12 mouse cellular contexts compared by ENCODE assay signal in genomic region chr14:45492038-45492437, GRCm38 (mm10). TPM values are rescaled to one million over a fixed set of nuclear protein-coding genes. Genes with fewer than 3 reads are reported as not detected.
DNase-seq lines count a peak whose midpoint lies in the region; TF ChIP-seq lines count a peak whose summit lies in the region.
"Had no signal": no experiment of that assay in that cellular context is flagged by ENCODE, and none has a peak within 500 bp of the region (broad histone marks: within the 10 kb centered on the region; RNA-seq: fewer than 3 reads in every experiment).

No protein-coding gene starts in this region.

- H3K79me2 ChIP-seq in C2C12 (ENCODE audit: control insufficient read depth, insufficient read depth) = peaks cover 85% of the 10 kb centered on the region

- WGBS in forebrain, embryonic 10.5 days = 98% methylated on average over 4 of the region's 4 CpGs

- no peak overlapping the region for H3K4me3 ChIP-seq in C2C12 (ENCODE audit: insufficient read depth, poor library complexity, severe bottlenecking)
- no peak overlapping the region for H3K4me3 ChIP-seq in forebrain, embryonic 10.5 days
- H3K4me3 ChIP-seq: limb, embryonic 12.5 days; megakaryocyte, embryonic 14.5 days; neural tube, embryonic 12.5 days had no signal

- DNase-seq in heart, adult 8-10 months (ENCODE audit: low spot score) = peak; percentile 46
- no peak for DNase-seq in heart, postnatal 14 days
- DNase-seq in fibroblast of lung, adult 2 months (ENCODE audit: low read depth) = peak; percentile 71
- peak; percentile 52 for DNase-seq in lung, postnatal 10 days
- no peak for DNase-seq in left cerebral cortex, postnatal 36 days (ENCODE audit: low spot score in 2 of 2)
- DNase-seq in forebrain, embryonic 10.5 days (ENCODE audit: extremely low spot score, low spot score) = no peak
- DNase-seq in urinary bladder, adult 2 months (ENCODE audit: low spot score) = no peak

- TF ChIP-seq CTCF in C2C12 (IDR thresholded peaks at IDR 0.05; ENCODE audit: control insufficient read depth, insufficient read depth, insufficient read length) = no peak

- intact Hi-C loops in heart, postnatal 14 days (cut with DNase I) = loop anchor here (5.0 kb wide), 1 partner anchor 40 kb away; the partner anchor contains the start of gene Fermt2
- intact Hi-C loops in left cerebral cortex, postnatal 36 days (cut with DNase I) = no loop called here

- no peaks in the 10 kb centered on the region for H3K4me1 ChIP-seq in forebrain, embryonic 10.5 days
- H3K4me1 ChIP-seq: limb, embryonic 12.5 days; megakaryocyte, embryonic 14.5 days; neural tube, embryonic 12.5 days had no signal

- no peak overlapping the region for H3ac ChIP-seq in C2C12 (ENCODE audit: control insufficient read depth, insufficient read length, low read depth)

- H3K79me3 ChIP-seq in C2C12 (ENCODE audit: low read depth) = peaks cover 49% of the 10 kb centered on the region

- peaks cover 14% of the 10 kb centered on the region for H3K36me3 ChIP-seq in C2C12 (ENCODE audit: control insufficient read depth, insufficient read depth)
- H3K36me3 ChIP-seq in forebrain, embryonic 10.5 days (replicated peaks) = peaks cover 66% of the 10 kb centered on the region
- H3K36me3 ChIP-seq: neural tube, embryonic 12.5 days had no signal

- H3K27ac ChIP-seq in forebrain, embryonic 10.5 days = no peak overlapping the region
- H3K27ac ChIP-seq: limb, embryonic 12.5 days; neural tube, embryonic 12.5 days had no signal

- no peaks in the 10 kb centered on the region for H3K27me3 ChIP-seq in C2C12 (ENCODE audit: control insufficient read depth, insufficient read depth, insufficient read length)
- H3K27me3 ChIP-seq in forebrain, embryonic 10.5 days (ENCODE audit: poor library complexity, severe bottlenecking) = no peaks in the 10 kb centered on the region
- H3K27me3 ChIP-seq: limb, embryonic 12.5 days; megakaryocyte, embryonic 14.5 days; neural tube, embryonic 12.5 days had no signal

- H3K9me3 ChIP-seq in forebrain, embryonic 10.5 days = peaks cover 4% of the 10 kb centered on the region; the same call in 1 of the 2 replicates
- H3K9me3 ChIP-seq: limb, embryonic 12.5 days; neural tube, embryonic 12.5 days had no signal

TF ChIP-seq in C2C12, 6 proteins besides CTCF, POLR2A, EP300 and RAD21:
- no peak for TF ChIP-seq USF1 (IDR thresholded peaks at IDR 0.05; ENCODE audit: low read depth)
- peak; percentile 58 for TF ChIP-seq MYOD1 (IDR thresholded peaks at IDR 0.05; ENCODE audit: control insufficient read depth, insufficient read length, low read depth)
- TF ChIP-seq MYOG (IDR thresholded peaks at IDR 0.05; ENCODE audit: control insufficient read depth, extremely low read depth, insufficient read length) = no peak
- TF ChIP-seq FOSL1 (IDR thresholded peaks at IDR 0.05; ENCODE audit: insufficient read depth, low read length, poor library complexity, severe bottlenecking) = peak; percentile 51
- no peak for TF ChIP-seq CEBPB (IDR thresholded peaks at IDR 0.05; ENCODE audit: low read depth)

RNA-seq across cellular contexts. Expression of gene Fermt2, which starts 37.9 kb away (rescaled TPM):
- total RNA-seq in heart, adult 8-10 months (2022) = 100 to 1,000 TPM; 205 to 238 (median 230) TPM
- 100 to 1,000 TPM; 269 to 291 TPM for total RNA-seq in heart, postnatal 14 days (2021)
- 40.9 TPM for polyA plus RNA-seq in C2C12 (2012; fragmentation: generic; extraction: Trizol)
- 10 to 100 TPM; 91.8 to 91.9 TPM for total RNA-seq in left cerebral cortex, postnatal 36 days (2021)
- 75.7 and 77.6 TPM in 2 replicates for polyA plus RNA-seq in forebrain, embryonic 10.5 days (2016; fragmentation: Nextera tagmentation; extraction: Ambion mirVana)
- polyA plus RNA-seq in urinary bladder, adult 2 months (2012; rRNA removed) = 301 and 304 TPM in 2 replicates
- total RNA-seq: granulocyte monocyte progenitor cell, adult 5-6 weeks had no signal

Comparison
In these comparisons a context has a peak if more than half of its experiments do, and no peak if none do; other contexts are left out.
1. DNase-seq: peak in heart, adult 8-10 months (single experiment), fibroblast of lung, adult 2 months (single experiment) and lung, postnatal 10 days (single experiment); none in heart, postnatal 14 days (0 of 2), left cerebral cortex, postnatal 36 days (0 of 2), forebrain, embryonic 10.5 days (single experiment) and urinary bladder, adult 2 months (single experiment).